Mouse (Mus musculus) B cell, adult 2 months (primary cell): ENCODE data around the gene Hdac7.
A peak's percentile ranks its signal among the peaks of the same experiment; 100 is the strongest.

Experiments
- DNase-seq, 2 experiments: peaks; one replicate each; pipeline ENCODE4 v3.0.0; 2022

Gene Hdac7

DNA sequence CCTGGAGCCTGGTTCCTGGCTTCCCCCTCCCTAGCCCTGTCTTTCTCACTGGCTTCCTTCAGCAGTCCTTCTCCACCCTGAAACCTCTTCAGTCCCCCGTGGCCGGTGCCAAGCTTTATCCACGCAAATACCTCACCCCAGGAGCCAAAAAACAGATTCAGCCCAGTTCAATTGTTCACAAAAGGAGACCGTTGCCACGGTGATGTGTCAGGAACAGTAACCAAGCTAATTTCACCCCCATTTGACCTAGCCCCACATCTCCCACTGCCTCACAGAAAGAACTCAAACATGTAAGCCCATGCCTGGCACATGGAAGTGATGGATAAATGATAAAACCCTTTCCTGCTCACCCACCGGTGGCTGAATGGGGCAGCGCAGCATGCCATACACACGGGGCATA, 78.1 kb downstream of the Hdac7 start:
- DNase-seq: no peak

DNA sequence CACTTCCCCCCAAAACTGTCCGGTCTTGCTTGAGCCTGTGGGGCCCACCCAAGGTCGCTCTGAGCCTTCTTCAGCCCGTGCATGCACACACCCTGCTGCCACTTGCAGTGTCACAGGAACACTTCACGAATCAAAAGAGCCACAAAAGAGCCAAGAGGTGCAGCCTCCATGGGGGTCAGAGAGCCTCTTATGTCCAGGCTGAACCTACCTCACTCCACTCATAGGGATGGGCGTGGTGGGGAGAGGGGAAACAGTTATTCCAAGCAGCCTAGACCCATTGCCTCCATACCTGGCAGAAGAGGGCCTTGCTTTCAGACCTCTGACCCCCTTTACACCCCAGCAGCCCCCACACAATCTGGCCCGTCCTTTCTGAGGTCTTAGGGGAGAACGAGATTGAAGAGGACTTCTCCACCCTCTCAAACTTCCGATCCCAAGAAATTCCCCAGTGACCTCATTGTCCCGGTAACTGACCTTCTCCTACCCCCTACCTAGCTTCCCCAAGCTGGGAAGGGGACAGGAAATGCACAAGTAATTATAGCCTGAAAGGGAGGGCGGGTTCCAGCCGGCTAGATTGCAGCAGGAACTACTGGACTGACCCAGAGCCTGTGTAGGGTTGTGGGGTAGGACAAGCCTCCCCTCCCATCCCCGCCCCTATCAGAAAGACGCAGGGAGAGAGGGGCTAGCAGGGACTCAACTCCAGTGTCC, 79.1 kb downstream of the Hdac7 start:
- DNase-seq: no peak

DNA sequence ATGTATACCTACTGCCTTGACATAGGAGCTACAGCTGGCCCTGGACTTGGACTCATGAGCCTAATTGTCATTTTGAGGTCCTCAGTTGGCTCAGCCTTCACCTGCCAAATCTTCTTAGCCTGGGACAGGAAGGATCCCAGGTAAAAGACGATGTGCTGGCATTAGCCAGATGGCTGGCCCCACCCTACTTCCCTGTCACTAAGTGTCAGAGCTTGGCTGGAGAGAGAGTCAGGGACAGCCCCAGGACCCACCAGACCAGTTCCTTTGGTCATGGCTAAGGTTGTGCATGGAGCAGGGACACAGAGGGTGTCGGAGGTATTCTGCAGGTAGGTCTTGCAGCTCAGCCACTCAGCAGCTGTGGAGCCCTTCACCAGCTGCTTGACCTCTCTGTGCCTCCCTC, 79.8 kb downstream of the Hdac7 start:
- no peak for DNase-seq

DNA sequence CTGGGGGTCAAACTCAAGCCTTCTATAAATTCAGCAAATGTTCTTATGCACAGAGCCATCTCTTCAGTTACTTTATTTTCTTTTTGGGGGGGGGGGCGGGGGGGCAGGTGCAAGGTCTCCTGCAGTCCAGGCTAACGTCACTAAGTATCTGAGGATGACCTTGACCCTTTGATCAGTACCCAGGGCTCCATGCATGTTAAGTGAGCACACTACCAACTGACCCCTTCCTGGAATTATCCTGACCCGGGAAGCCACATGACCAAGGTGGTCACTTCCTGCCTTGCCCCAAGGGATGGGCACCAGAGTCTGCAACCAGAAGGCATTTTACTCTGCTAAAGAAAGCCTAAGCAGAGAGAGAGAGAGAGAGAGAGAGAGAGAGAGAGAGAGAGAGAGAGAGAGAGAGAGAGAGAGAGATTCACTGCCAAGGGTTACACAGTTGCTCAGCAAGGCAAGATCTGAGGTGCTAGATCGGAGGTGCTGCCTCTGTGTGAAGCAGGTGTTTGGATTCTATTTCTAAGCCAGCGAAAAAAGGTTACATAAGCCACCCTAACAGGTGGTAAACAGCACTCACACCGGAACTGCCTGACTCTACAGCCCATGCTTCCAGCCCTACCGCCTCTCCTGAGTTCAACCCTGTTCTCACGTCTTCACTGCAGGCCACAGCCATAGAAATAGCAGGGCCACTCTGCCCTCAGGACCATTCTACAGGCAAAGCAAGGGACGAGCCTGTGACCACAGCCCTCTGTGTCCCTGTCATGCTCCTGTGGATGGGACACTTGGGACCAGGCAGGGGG, 80.8 kb downstream of the Hdac7 start:
- no peak for DNase-seq

DNA sequence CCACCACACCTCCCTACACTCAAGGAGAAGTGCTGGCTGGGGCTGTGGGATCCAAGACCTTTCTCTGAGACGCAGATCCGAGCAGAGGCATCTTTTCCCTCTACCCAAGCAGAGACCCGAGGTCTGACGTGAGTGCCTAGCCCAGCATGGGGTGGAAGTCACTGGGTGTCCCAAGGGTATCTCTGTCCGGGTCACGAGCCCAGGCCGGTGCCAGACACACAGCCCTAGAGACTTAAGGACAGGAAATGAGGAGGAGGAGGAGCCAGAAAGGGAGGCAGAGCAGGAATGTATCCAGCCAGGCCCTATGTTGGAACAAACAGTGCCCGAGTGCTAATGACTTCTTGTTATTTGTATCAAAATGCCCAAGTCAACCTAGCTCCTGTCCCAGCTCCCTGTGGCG, 81.6 kb downstream of the Hdac7 start:
- no peak for DNase-seq

DNA sequence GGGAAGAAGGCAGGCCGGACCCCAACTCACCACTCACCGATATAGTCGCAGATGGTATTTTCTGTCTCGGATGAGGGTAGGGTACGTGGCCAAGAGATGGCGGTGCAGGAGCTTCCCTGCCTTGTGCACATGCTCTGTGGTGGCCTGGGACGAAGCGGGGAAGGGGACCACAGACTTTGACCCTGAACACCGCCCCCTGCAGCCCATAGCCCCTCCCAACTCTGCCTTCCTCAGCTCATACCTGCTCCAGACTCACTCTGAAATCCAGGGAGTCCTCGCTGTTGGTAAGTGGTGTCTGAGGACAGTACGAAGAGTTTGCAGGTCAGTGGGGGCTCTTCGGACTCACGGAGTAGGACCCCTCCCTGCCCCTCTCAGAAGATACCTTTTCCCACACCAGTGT, 82.9 kb downstream of the Hdac7 start:
- DNase-seq: no peak

DNA sequence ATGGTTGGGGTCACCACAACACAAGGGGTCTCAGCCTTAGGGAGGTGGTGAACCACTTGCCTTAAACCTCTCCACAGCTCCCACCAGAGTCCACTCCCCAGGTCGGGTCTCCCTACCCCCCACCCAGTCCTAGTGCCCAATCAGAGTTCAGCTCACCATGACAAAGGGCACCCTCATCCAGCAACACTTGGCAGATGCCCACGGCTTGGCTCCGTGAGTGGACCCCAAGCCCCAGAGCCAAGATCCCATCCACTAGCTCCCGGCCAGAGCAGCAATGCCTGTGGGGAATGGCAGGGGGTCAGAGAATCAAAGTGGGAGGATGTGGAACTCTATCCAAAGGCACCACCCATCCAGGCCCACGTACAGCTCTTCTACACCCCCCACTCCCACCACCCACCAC, 83.3 kb downstream of the Hdac7 start:
- no peak for DNase-seq

DNA sequence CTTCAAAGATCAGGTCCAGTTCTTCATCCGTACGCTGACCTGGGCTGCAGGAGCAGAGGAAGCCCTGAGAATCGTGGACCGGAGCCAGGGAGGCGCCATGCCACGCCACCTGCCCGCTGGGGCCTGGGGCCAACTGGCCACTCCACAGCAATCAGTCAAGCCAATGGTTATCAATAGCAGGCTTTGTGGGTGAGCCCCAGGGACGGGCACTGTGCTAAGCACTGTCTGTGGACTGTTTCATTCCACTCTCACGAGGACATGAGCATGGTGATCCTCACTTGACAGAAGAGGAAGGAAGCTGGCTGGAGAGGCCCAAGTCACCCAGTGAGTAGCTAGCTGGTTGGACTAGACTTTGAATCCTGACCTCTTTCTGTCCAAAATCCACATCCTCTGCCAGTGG, 84.3 kb downstream of the Hdac7 start:
- no peak for DNase-seq

DNA sequence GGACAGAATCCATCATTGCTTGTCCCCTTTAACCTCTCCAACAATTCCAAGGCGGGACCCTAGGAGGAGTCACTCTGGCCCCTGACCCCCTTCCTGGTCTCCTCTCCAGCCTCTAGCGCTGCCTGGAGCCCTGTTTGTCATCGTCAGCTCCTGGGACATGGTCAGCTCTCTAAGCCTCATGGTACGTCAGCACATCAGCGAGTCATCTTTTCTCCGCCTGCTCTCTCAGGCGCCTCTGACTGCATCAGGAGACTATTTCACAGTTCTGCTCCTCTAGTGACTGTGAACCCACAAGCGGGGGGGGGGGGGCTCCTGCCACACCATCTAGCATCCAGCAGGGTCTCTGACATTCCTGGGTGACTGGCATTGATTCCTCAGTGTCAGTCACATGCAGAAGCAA, 88.9 kb downstream of the Hdac7 start:
- no peak for DNase-seq

DNA sequence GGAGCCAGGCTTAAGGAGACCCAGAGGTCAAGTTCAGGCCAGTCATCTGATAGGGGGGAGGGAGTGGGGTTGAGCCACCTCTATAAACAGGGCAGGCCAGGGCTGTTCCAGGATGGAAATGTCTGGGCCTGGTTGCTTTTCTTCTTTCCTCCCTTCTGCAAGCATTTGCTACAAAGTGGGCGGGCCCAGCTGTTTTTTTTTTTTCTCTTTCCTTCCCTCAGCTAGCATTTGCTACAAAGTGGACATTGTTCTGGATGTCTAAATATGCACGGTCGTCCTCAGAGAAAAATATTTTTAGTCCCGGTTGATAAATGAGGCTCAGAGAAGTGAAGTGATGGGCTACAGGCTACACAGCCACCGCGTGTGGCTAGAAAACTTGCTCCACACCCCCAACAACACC, 89.8 kb downstream of the Hdac7 start:
- DNase-seq: no peak

DNA sequence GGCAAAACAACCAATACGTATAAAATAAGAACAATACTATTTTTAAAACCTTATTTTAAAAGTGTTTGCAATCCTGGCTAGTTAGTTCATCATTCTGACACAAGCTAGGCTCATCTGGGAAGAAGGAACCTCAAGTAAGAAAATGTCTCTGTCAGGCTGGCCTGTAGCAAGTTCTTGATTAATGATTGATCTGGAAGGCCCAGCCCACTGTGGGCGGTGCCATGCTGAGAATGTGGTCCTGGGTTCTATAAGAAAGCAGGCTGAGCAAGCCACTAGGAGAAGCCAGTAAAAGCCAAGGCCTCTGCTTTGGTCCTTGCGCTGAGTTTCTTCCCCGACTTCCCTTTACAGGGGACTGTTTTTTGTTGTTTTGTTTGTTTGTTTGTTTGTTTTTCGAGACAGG, 91.8 kb downstream of the Hdac7 start:
- DNase-seq: no peak

DNA sequence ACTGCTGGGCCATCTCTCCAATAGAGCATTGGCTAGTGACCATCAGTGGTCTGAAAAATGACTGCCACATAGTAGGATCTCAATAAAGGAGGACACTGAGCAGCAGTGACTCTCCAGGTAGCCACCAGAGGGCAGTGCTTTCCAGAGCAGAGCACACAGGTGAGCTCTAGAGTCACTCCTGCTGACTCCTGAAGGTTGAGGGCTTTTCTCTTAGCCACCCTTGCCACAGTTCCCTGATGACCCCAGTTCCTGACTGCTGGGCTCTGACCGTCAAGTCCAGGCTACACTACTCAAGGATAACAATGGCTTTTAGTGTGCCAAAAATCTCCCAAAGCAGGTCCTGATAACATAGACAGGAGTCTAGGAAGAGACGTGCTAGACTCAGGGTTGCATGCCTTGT, 92.6 kb downstream of the Hdac7 start:
- DNase-seq: peak; percentile 59 to 61

DNA sequence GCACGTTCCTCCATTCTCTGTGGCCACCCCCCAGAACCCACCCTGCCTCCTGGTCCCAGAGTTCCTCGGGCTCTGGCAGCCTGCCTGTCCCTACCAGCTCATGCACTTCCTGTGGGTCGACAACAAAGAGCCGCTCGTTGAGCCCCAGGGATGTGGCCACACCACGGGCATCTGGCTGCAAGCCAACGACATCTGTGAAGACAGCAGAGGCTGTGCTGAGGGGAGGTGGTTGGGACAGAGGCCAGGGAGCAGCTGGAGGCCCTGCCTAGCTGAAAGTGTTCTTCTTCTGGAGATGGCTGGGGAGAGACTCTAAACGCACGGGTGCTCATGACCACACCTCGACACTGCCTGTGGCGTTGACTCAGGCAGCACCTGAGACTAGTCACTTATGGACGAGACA, 93.6 kb downstream of the Hdac7 start:
- DNase-seq: peak; percentile 45 to 47

DNA sequence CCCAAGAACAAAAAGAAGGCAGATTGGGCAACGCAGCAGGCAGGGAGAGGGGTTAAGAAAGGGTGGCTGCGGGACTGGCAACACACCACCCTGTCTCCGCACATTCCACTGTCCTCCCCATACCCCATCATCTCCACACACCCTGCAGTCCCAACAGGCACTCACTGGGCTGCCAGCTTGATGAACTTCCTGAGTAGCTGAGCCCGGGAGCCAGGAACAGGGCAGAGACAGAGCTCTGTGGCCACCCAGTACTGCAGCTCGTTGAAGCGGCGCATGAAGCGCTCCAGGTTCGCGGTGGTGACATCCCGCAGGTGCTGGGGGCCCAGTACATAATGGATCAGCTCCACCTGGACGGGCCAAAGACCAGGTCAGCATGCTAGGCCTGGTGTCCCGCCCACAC, 94.5 kb downstream of the Hdac7 start:
- DNase-seq: peak in 1 of 2 experiments; percentile 22

DNA sequence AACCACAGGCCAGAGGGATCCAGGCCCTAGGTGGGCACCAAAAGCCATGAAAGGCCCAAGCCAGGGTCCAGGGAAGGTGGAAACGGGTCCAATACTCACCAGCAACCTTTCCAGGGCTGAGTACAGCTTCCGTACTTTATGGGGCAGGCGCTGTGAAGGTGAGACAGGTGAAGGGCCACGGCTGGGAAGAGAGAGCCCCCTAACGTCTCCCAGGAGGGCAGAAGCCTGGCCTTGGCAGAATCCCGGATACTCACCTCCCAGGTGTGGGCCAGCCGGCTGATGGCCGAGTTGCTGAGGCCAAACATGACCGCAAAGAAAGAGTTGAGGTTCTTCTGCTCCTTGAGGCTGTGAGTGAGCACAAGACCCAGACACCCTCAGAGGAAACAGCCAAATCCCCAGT, 94.9 kb downstream of the Hdac7 start:
- DNase-seq: no peak

DNA sequence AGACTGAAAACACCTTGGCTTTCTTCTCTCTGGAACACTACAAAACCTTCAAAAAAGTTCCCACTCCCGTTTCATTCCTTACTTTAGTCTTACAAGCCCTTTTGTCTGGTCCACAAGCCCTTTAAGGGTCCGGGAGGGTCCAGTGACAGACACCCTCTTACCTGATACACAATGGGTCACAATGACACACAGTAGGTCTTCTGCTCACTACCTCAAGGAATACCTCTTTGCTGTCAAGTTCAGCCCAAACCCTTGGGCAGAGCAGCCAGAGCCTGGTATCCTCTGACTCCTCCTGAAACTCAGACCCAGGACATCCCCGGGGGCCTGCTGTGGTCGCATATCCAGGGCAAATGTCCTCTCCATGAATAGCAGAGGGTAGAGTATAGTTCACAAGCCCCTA, 95.3 kb downstream of the Hdac7 start:
- no peak for DNase-seq

DNA sequence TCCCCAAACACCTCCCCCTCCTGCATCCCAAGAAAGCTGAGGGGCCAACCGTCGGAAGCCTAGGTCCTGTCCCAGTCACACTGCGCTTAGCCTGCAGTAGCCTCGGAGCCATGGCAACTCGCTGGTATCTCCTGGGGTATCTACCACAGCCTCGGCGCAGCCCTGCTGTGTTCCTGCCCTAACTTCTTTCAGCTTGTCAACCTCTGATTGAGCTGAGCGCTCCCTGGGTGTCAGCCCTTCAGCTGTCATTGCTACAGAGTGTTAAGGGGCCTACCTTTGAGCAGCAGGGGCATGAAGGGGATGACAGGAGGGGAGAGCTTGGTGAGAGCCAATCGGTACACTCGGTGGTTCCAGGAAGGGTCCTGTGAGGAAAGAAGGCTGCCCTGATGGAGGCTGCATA, 96.0 kb downstream of the Hdac7 start:
- DNase-seq: no peak

DNA sequence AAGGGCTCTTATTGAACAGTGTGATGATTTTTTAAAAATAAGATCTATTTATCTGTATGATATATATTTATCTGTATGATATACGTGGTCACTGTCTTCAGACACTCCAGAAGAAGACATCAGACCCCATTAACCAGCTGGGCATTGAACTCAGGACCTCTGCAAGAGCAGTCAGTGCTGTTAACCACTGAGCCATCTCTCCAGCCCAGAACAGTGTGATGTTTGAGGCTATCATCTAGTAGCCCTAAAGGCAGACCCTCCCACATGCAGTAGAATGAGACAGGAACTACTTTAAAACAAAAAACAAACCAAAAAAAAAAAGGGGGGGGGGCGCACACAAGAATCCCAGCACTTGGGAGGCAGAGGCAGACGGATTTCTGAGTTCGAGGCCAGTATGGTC, 96.8 kb downstream of the Hdac7 start:
- no peak for DNase-seq

DNA sequence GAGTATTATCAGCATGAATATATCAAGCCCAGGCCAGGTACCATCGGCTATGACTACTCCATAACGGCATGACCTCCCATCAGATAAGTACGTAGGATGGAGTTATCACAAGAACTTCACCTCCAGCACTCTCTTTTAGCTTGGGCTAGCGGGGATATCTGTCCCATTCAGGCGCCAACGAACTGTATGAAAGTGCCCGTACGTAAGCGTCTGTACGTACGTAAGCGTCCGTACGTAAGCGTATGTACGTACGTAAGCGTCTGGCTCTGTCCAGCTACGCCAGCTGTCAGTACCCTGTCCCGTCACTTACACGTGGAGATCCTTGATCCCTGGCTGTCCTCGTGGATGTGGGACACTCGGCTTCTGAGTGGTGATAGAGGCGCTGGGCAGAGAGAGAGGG, 97.6 kb downstream of the Hdac7 start:
- no peak for DNase-seq

DNA sequence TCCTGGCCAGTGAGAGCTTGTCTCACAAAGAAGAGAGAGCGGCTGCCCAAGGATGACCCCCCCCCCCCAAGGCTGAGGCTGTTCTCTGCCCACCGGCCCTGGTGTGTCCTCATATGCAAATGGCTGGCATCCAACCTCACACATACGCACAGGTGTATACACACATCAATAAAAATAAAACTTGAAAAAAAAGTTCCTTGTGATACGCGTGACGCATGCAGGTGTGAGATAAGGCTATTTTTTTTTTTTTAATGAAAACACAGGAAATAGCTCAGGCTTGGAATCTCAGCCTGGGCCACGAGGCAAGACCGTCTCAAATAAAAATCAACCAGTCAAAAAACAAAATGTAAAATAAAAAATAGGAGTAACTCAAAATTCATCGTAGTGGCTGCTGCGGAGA, 98.0 kb downstream of the Hdac7 start:
- DNase-seq: no peak

DNA sequence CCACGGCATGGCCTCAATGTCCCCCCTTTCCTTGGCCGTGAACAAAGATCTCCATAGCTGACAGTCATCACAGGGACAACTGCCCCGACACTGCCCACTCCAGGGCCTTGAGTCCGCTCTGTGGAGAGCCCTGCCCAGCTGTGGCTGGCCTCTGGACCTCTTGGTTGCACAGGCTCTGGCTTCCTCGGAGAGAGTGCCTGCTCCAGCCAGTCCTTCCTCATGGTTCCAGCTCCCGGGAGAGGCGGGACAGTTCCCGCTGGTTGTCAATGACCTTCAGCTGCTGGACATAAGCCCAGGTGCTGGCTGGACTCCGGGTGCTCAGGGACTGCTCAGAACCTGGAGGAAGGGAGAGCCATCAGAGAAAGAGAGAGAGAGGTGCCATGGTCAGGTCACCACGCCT, 99.0 kb downstream of the Hdac7 start:
- no peak for DNase-seq

DNA sequence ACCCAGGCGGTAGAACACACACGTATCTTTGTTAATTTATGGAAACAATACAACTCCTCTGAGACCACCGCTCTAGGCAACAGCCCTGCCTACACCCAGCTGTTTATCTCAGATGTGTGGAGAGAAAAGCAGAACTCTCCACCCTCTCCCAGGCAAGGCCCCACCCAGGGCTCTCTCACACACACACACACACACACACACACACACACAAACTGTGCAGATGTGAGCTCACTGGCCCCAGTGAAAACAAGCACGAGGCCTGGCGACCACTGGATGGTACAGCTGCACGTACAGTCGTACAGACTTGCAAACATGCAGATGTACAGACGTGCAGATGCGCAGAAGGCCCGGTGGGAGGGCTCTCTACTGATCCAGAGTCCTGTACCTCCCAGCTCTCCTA, 99.4 kb downstream of the Hdac7 start:
- peak; percentile 75 to 77 for DNase-seq

DNA sequence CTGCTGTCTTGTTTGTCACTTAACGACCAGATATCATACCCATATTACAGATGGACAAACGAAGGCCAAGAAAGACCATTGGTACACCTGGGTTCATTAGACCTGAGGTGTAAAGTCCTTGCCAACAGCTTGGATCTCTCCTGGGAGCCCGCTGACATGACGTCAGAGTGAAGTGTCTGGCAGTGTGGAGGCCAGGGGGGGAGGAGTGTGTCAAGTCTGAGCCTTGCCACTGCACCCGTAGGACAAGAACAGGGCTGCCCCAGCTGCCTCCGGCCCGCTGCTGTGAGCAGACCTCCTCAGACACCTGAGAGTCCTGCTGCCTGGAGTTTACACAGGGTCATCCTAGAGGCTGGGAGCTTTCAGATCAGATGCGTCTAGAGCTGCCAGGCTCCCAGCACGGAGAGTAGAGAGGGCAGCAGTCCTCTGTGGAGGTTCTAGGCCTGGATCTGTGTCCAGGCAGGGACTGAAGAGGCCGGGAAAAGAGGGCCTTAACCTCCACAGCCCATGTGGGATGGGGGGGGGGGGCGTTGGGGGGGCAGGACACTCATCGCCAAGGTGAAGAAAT, 100.3 kb downstream of the Hdac7 start:
- DNase-seq: peak in 1 of 2 experiments; percentile 33

DNA sequence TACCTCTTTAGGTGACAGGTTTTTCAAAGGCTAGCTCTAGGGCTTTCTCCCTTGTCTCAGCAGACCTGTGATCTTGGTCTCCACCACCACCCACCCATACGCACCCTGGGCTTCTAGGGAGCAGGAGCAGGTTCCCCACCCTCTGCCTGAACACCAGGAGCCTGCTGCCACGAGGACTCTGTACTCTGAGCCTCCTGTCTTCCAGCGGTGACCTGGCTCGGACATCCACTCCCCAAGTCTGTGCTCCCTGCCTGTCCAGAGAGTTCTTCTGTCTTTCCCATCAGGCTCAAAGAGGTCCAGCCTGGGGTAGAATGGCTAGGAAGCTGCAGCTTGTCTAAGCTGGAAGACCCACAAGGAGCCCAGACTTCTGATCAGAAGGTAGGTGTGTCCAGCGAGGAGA, 101.1 kb downstream of the Hdac7 start:
- no peak for DNase-seq
